Mouse (Mus musculus) MEL (cell line): Measurements from ENCODE around the gene Gm3604. TPM values are rescaled to one million over a fixed set of nuclear protein-coding genes. Genes with fewer than 3 reads are reported as not detected.

Experiments used
- DNase-seq: peaks from one replicate; pipeline ENCODE4 v3.0.0; 2011; ENCODE audit warnings: low read depth, low spot score
- H3K27ac ChIP-seq: 2 replicates; pipeline ENCODE4 v1.5.1; 2012; ENCODE audit warnings: low read depth, mild to moderate bottlenecking, control low read depth, low read length, moderate library complexity; ENCODE audit not compliant: control insufficient read depth
- H3K27me3 ChIP-seq, 2 experiments: fragments of 150-350 bp in 1 of 2; sonication (generic) in 1 of 2; 2 replicates each; pipeline ENCODE4 v1.6.1; 2012; ENCODE audit warnings: low read length in 2 of 2, mild to moderate bottlenecking in 2 of 2, improper control_type of control experiment in 1 of 2, moderate library complexity in 1 of 2; ENCODE audit not compliant: insufficient read depth in 2 of 2, control insufficient read depth in 1 of 2
- H3K36me3 ChIP-seq, 2 experiments: 2 replicates each; pipeline ENCODE4 v1.6.1; 2012 to 2014; ENCODE audit warnings: low read length in 2 of 2, improper control_type of control experiment in 1 of 2, inconsistent platforms in 1 of 2, mild to moderate bottlenecking in 1 of 2; ENCODE audit not compliant: insufficient read depth in 2 of 2, control insufficient read depth in 1 of 2
- H3K4me1 ChIP-seq, 2 experiments: fragments of 150-350 bp in 1 of 2; sonication (generic) in 1 of 2; 2 replicates each; pipeline ENCODE4 v1.6.1; 2012; ENCODE audit warnings: low read length in 2 of 2, improper control_type of control experiment in 1 of 2, mild to moderate bottlenecking in 1 of 2; ENCODE audit not compliant: insufficient read depth in 2 of 2, control insufficient read depth in 1 of 2
- H3K4me3 ChIP-seq, 2 experiments: fragments of 150-350 bp in 1 of 2; sonication (generic) in 1 of 2; 2 replicates each; pipeline ENCODE4 v1.5.1; 2012; ENCODE audit warnings: low read depth in 2 of 2, low read length in 2 of 2, mild to moderate bottlenecking in 2 of 2, moderate library complexity in 2 of 2, control low read depth in 1 of 2, improper control_type of control experiment in 1 of 2; ENCODE audit not compliant: control insufficient read depth in 1 of 2, insufficient read depth in 1 of 2
- H3K79me2 ChIP-seq: 2 replicates; pipeline ENCODE4 v1.6.1; 2012; ENCODE audit warnings: mild to moderate bottlenecking, low read length, moderate library complexity; ENCODE audit not compliant: control insufficient read depth, poor library complexity, insufficient read depth
- H3K9ac ChIP-seq: 2 replicates; pipeline ENCODE4 v1.6.1; 2012; ENCODE audit warnings: low read depth, mild to moderate bottlenecking, control low read depth, low read length, moderate library complexity; ENCODE audit not compliant: control insufficient read depth, poor library complexity, severe bottlenecking
- H3K9me3 ChIP-seq: fragments of 150-350 bp; sonication (generic); replicated peaks from 2 replicates; pipeline ENCODE4 v1.6.1; 2012; ENCODE audit warnings: mild to moderate bottlenecking, low read length, improper control_type of control experiment, moderate library complexity; ENCODE audit not compliant: insufficient read depth
- BHLHE40 ChIP-seq: IDR thresholded peaks from 2 replicates; pipeline ENCODE4 v1.6.1; 2012; ENCODE audit warnings: low read depth, mild to moderate bottlenecking, inconsistent platforms, low read length, improper control_type of control experiment, borderline replicate concordance
- CHD2 ChIP-seq: IDR thresholded peaks from 2 replicates; pipeline ENCODE4 v1.6.1; 2011; ENCODE audit warnings: low read length, improper control_type of control experiment
- CTCF ChIP-seq, 3 experiments: IDR thresholded peaks in 2 of 3; conservative IDR thresholded peaks in 1 of 3; 2 replicates each; pipeline ENCODE4 v1.5.1; 2011 to 2012; ENCODE audit warnings: low read length in 3 of 3, low read depth in 2 of 3, mild to moderate bottlenecking in 2 of 3, improper control_type of control experiment in 1 of 3, inconsistent platforms in 1 of 3, mixed read lengths in 1 of 3, moderate library complexity in 1 of 3; ENCODE audit not compliant: control insufficient read depth in 1 of 3, insufficient read depth in 1 of 3, poor library complexity in 1 of 3, severe bottlenecking in 1 of 3
- E2F4 ChIP-seq: IDR thresholded peaks from 2 replicates; pipeline ENCODE4 v1.6.1; 2011; ENCODE audit warnings: low read depth, low read length, improper control_type of control experiment, borderline replicate concordance
- ELF1 ChIP-seq: IDR thresholded peaks from 2 replicates; pipeline ENCODE4 v1.6.1; 2014; ENCODE audit warnings: low read depth, mild to moderate bottlenecking, inconsistent platforms, low read length, improper control_type of control experiment, moderate library complexity
- EP300 ChIP-seq, 2 experiments: IDR thresholded peaks; 2 replicates each; pipeline ENCODE4 v1.6.1; 2011; ENCODE audit warnings: improper control_type of control experiment in 2 of 2, low read length in 2 of 2, low read depth in 1 of 2, mild to moderate bottlenecking in 1 of 2
- GABPA ChIP-seq: IDR thresholded peaks from 2 replicates; pipeline ENCODE4 v1.6.1; 2012; ENCODE audit warnings: low read depth, mild to moderate bottlenecking, inconsistent platforms, low read length, improper control_type of control experiment, moderate library complexity
- GATA1 ChIP-seq: IDR thresholded peaks from 2 replicates; pipeline ENCODE4 v1.6.1; 2011; ENCODE audit warnings: low read depth, low read length, improper control_type of control experiment
- KAT2A ChIP-seq: conservative IDR thresholded peaks from 2 replicates; pipeline ENCODE4 v1.6.1; 2012; ENCODE audit warnings: low read depth, low read length, improper control_type of control experiment, inconsistent platforms
- MAFK ChIP-seq: IDR thresholded peaks from 2 replicates; pipeline ENCODE4 v1.6.1; 2011; ENCODE audit warnings: low read depth, mild to moderate bottlenecking, low read length, improper control_type of control experiment, borderline replicate concordance
- MAX ChIP-seq: IDR thresholded peaks from 2 replicates; pipeline ENCODE4 v1.6.1; 2011; ENCODE audit warnings: low read length, improper control_type of control experiment
- MEF2A ChIP-seq: IDR thresholded peaks from 2 replicates; pipeline ENCODE4 v1.6.1; 2014; ENCODE audit warnings: low read depth, mild to moderate bottlenecking, inconsistent platforms, low read length, improper control_type of control experiment; ENCODE audit not compliant: poor library complexity, insufficient replicate concordance, severe bottlenecking; ENCODE audit errors: extremely low read depth
- MXI1 ChIP-seq: IDR thresholded peaks from 2 replicates; pipeline ENCODE4 v1.6.1; 2011; ENCODE audit warnings: mild to moderate bottlenecking, low read depth, low read length, improper control_type of control experiment
- NRF1 ChIP-seq: IDR thresholded peaks from 2 replicates; pipeline ENCODE4 v1.6.1; 2014; ENCODE audit warnings: low read depth, mild to moderate bottlenecking, inconsistent platforms, low read length, improper control_type of control experiment, moderate library complexity; ENCODE audit not compliant: poor library complexity, insufficient read depth, severe bottlenecking
- RAD21 ChIP-seq: IDR thresholded peaks from 2 replicates; pipeline ENCODE4 v1.6.1; 2011; ENCODE audit warnings: mild to moderate bottlenecking, low read depth, low read length, improper control_type of control experiment
- TAL1 ChIP-seq: IDR thresholded peaks from 2 replicates; pipeline ENCODE4 v1.6.1; 2012; ENCODE audit warnings: mild to moderate bottlenecking, inconsistent platforms, low read length, moderate library complexity, mixed read lengths
- UBTF ChIP-seq: IDR thresholded peaks from 2 replicates; pipeline ENCODE4 v1.6.1; 2012; ENCODE audit warnings: low read depth, mild to moderate bottlenecking, inconsistent platforms, low read length, improper control_type of control experiment, moderate library complexity, borderline replicate concordance; ENCODE audit not compliant: insufficient read depth
- polyA plus RNA-seq, 2 experiments: library from polyadenylated mRNA; stranded (reverse) in 1 of 2; unstranded in 1 of 2; fragments of >175 nt in 1 of 2; fragments of >200 nt in 1 of 2; gene quantifications; 2 replicates each; pipeline versions ENCODE4 v1.2.1 to v1.2.4; 2012; ENCODE audit warnings: low replicate concordance in 2 of 2, low read depth in 1 of 2; ENCODE audit not compliant: insufficient read length in 2 of 2, insufficient read depth in 1 of 2, missing spikeins in 1 of 2
- total RNA-seq: library from RNA; depleted of rRNA; stranded (reverse); fragments of 300-350 nt; gene quantifications from 2 replicates; pipeline ENCODE4 v1.2.3, GENCODE M21; 2012; rRNA removed

Gm3604 gene
- total and polyA plus RNA-seq, 3 experiments = 0.08 to 0.13 TPM; not detected in 1

DNA sequence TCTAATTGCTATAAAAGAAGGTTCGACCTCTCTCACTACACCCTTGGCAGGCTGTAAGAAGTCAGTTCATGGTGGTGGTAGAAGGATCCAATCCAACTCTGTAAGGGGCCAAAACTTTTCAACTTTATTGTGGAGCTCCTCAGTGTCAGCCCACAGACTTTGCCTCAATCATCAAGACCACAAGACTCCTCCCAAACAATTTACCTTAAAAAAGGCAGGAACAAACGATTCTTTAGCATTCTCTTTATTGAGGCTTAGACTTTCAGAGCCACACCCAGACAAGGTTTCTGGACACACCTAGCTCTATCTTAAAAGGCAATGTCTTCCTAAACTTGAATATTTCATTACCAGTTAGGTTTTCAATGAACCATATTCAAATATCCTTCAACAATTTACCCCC, 51.6 kb downstream of the Gm3604 start:
- Histone ChIP-seq H3K4me3 (no peak overlapping the region), H3K79me2 (no peaks in the 10 kb centered on the region), H3K9ac (no peak overlapping the region), H3K4me1 (no peaks in the 10 kb centered on the region), H3K9me3 (no peaks in the 10 kb centered on the region), H3K36me3 (no peaks in the 10 kb centered on the region), H3K27ac (no peak overlapping the region), H3K27me3 (no peaks in the 10 kb centered on the region)
- TF ChIP-seq GATA1 (no peak), EP300 (IDR thresholded peaks at IDR 0.05; ENCODE audit: low read depth in 1 of 2, low read length in 2 of 2) (no peak), BHLHE40 (no peak), MXI1 (no peak), CTCF (IDR thresholded peaks at IDR 0.05 in 2 of 3, conservative IDR thresholded peaks at IDR 0.05 in 1 of 3; ENCODE audit: control insufficient read depth in 1 of 3, insufficient read depth in 1 of 3, low read depth in 2 of 3, low read length in 3 of 3, poor library complexity in 1 of 3, severe bottlenecking in 1 of 3) (no peak), TAL1 (no peak), MEF2A (no peak), CHD2 (no peak), MAFK (no peak), KAT2A (no peak), ELF1 (no peak), GABPA (no peak), E2F4 (no peak), NRF1 (no peak), RAD21 (no peak), MAX (no peak), UBTF (no peak)
- DNase-seq = no peak

Other genes with a start within 250 kb of the Gm3604 start
- 3.5 TPM in 2 replicates for gene Gm49359, start 83.7 kb upstream of the Gm3604 start, total RNA-seq
- gene Gm49359, start 83.7 kb upstream of the Gm3604 start, polyA plus RNA-seq = 100 to 1,000 TPM in 1 of 2 experiments, 1 to 10 TPM in 1; 5.2 to 144 TPM
- gene Zfp935, start 175.3 kb upstream of the Gm3604 start, total RNA-seq = not detected in 2 replicates
- 100 to 1,000 TPM in 1 of 2 experiments, not detected in 1; 354 TPM for gene Zfp935, start 175.3 kb upstream of the Gm3604 start, polyA plus RNA-seq
- 5.1 and 5.6 TPM in 2 replicates for gene Zfp934, start 188.0 kb upstream of the Gm3604 start, total RNA-seq
- gene Zfp934, start 188.0 kb upstream of the Gm3604 start, polyA plus RNA-seq = 100 to 1,000 TPM in 1 of 2 experiments, 10 to 100 TPM in 1; 11.5 to 215 TPM
- 6.7 TPM in 2 replicates for gene 6720489N17Rik, start 241.0 kb upstream of the Gm3604 start, total RNA-seq
- gene 6720489N17Rik, start 241.0 kb upstream of the Gm3604 start, polyA plus RNA-seq = 100 to 1,000 TPM in 1 of 2 experiments, 1 to 10 TPM in 1; 6.2 to 159 TPM